Mouse (Mus musculus) kidney, embryonic 15.5 days (tissue): ENCODE data around the gene Olfr854. TPM values are rescaled to one million over a fixed set of nuclear protein-coding genes. Genes with fewer than 3 reads are reported as not detected.

Experiments
- ATAC-seq: fragments of 200-750 bp; cut with Nextera tagmentation; replicated peaks from 2 replicates; pipeline ENCODE4 v1.8.0; 2017; ENCODE audit warnings: moderate TSS enrichment; ENCODE audit not compliant: low FRiP score
- H3K27ac ChIP-seq: fragments of 300-500 bp; sonication (generic); 2 replicates; pipeline ENCODE4 v1.5.1; 2015; ENCODE audit warnings: mild to moderate bottlenecking, inconsistent platforms
- H3K27me3 ChIP-seq: fragments of 300-500 bp; sonication (generic); 2 replicates; pipeline ENCODE4 v1.6.1; 2015; ENCODE audit warnings: inconsistent platforms
- H3K36me3 ChIP-seq: fragments of 300-500 bp; sonication (generic); 2 replicates; pipeline ENCODE4 v1.6.1; 2015; ENCODE audit warnings: inconsistent platforms
- H3K4me1 ChIP-seq: fragments of 300-500 bp; sonication (generic); 2 replicates; pipeline ENCODE4 v1.6.1; 2015; ENCODE audit warnings: inconsistent platforms
- H3K4me2 ChIP-seq: fragments of 300-500 bp; sonication (generic); 2 replicates; pipeline ENCODE4 v1.6.1; 2015; ENCODE audit warnings: moderate library complexity, mild to moderate bottlenecking, inconsistent platforms
- H3K4me3 ChIP-seq: fragments of 300-500 bp; sonication (generic); replicated peaks from 2 replicates; pipeline ENCODE4 v1.5.1; 2015; ENCODE audit warnings: mild to moderate bottlenecking, inconsistent platforms
- H3K9ac ChIP-seq: fragments of 300-500 bp; sonication (generic); 2 replicates; pipeline ENCODE4 v1.6.1; 2015; ENCODE audit warnings: mild to moderate bottlenecking, inconsistent platforms
- H3K9me3 ChIP-seq: fragments of 300-500 bp; sonication (generic); replicated peaks from 2 replicates; pipeline ENCODE4 v1.6.1; 2016; ENCODE audit warnings: inconsistent platforms
- WGBS: fragments of 180-500 bp; shearing (Covaris S2); methylation state at CpG from one replicate; pipeline ENCODE4 v1.1.7; 2015; ENCODE audit warnings: mixed read lengths; 5-methylcytosine and 5-hydroxymethylcytosine counted together
- polyA plus RNA-seq: library from polyadenylated mRNA; unstranded; fragments of >200 nt; fragmentation: Nextera tagmentation; extraction: Ambion mirVana; gene quantifications from 2 replicates; pipeline ENCODE4 v1.2.1, GENCODE M21; 2015

Olfr854 gene
- not detected in 2 replicates for polyA plus RNA-seq

DNA sequence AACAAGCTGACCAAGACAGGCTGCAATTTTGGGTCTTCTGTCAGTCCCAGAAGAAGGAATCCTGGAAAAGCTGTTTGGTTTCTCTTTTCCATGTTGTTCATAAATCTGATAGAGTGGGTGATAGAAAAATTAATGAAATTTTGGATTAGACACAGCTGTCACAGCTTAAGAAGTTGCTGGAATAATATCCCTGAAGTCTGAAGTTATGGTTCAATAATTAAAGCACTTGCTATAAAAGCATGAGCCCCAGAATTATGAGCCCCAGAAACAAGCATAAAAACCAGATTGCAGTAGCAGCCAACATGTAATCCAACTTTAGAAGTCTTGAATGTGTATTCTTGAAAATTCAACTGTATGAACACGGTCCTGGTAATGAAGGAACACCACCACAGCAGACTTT lies at the start of gene Olfr854:
Olfr854 (minus strand) TSS at position 101 of the 400 bp plus-strand sequence.
- WGBS: 76% methylated on average over 1 of the region's 1 CpGs
- H3K4me2 ChIP-seq: no peak within 1 kb of the TSS
- H3K4me3 ChIP-seq: no peak within 1 kb of the TSS

GRCm38 (mm10) chr9:19582317-19582716 lies 15.1 kb upstream of the Olfr854 start, which contains the start of gene Olfr855:
Gene Olfr855, plus strand, starts transcription at chr9:19582617.
- ATAC-seq: no peak
- H3K27me3 ChIP-seq: no peaks in the 10 kb centered on the region
- no peak within 1 kb of the TSS for H3K9ac ChIP-seq
- no peaks in the 10 kb centered on the region for H3K9me3 ChIP-seq
- H3K27ac ChIP-seq: no peak within 1 kb of the TSS
- no peak within 1 kb of the TSS for H3K4me3 ChIP-seq
- no peaks in the 10 kb centered on the region for H3K36me3 ChIP-seq
- H3K4me1 ChIP-seq: no peaks in the 10 kb centered on the region
- H3K4me2 ChIP-seq: no peak within 1 kb of the TSS

More for the DNA sequence above, at the start of gene Olfr854:
- Histone ChIP-seq H3K4me1 (no peaks in the 10 kb centered on the region), H3K27me3 (no peaks in the 10 kb centered on the region), H3K27ac (no peak within 1 kb of the TSS), H3K9ac (no peak within 1 kb of the TSS), H3K9me3 (no peaks in the 10 kb centered on the region; the same call in 1 of the 2 replicates), H3K36me3 (no peaks in the 10 kb centered on the region)
- ATAC-seq: no peak

DNA sequence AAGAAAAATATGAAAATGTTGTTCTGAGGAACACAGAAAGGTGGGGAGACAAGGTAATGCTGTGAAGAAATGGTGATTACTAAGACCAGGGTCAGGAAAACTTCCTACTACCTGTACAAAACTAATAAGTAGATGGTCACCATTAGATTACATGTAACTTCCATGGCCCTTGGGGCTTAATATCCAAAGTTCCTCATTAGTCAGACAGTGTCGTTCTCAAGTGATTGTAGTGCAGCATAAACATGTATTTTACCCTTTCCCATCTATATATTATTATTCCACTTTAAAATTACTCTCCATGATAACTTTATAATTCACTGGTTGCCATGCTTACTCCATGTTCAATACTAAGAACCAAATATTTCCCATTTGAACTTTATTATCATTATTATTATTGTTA lies 26.2 kb downstream of the Olfr854 start, which contains the start of gene Olfr853:
Olfr853 (minus strand) TSS at position 101 of the 400 bp plus-strand sequence.
- Histone ChIP-seq H3K9me3 (no peaks in the 10 kb centered on the region), H3K4me1 (no peaks in the 10 kb centered on the region), H3K9ac (no peak within 1 kb of the TSS), H3K27ac (no peak within 1 kb of the TSS), H3K4me3 (no peak within 1 kb of the TSS), H3K36me3 (no peaks in the 10 kb centered on the region), H3K4me2 (no peak within 1 kb of the TSS), H3K27me3 (no peaks in the 10 kb centered on the region)
- no peak for ATAC-seq
- WGBS: 85% methylated on average over 1 of the region's 1 CpGs

Other genes with a start within 250 kb of the Olfr854 start
- not detected in 2 replicates for gene Olfr845, start 230.9 kb downstream of the Olfr854 start, polyA plus RNA-seq
- gene Olfr846, start 203.4 kb downstream of the Olfr854 start, polyA plus RNA-seq: not detected in 2 replicates
- gene Olfr847, start 188.7 kb downstream of the Olfr854 start, polyA plus RNA-seq: not detected in 2 replicates
- gene Olfr849, start 127.1 kb downstream of the Olfr854 start, polyA plus RNA-seq: not detected in 2 replicates
- gene Olfr850, start 89.1 kb downstream of the Olfr854 start, polyA plus RNA-seq: not detected in 2 replicates
- not detected in 2 replicates for gene Olfr851, start 74.1 kb downstream of the Olfr854 start, polyA plus RNA-seq
- gene Olfr853, start 26.3 kb downstream of the Olfr854 start, polyA plus RNA-seq: not detected in 2 replicates
- not detected in 2 replicates for gene Olfr855, start 15.2 kb upstream of the Olfr854 start, polyA plus RNA-seq
- gene Zfp317, start 54.7 kb upstream of the Olfr854 start, polyA plus RNA-seq: 31.6 and 33.1 TPM in 2 replicates
- gene Olfr857, start 142.1 kb upstream of the Olfr854 start, polyA plus RNA-seq: not detected in 2 replicates
- not detected in 2 replicates for gene Olfr58, start 212.9 kb upstream of the Olfr854 start, polyA plus RNA-seq
- not detected in 2 replicates for gene Olfr859, start 237.5 kb upstream of the Olfr854 start, polyA plus RNA-seq